Mouse (Mus musculus) retina, embryonic 14.5 days (tissue): ENCODE results near the gene Gm15107.
"Not testable (repeated sequence)": the region's sequence is repeated elsewhere in the genome, so short reads cannot be mapped to it uniquely, and the experiment has no call there.

ENCODE experiments used
- DNase-seq: peaks from one replicate; pipeline ENCODE4 v3.0.0-alpha.2; 2015; ENCODE audit warnings: low spot score

Gene Gm15107

DNA sequence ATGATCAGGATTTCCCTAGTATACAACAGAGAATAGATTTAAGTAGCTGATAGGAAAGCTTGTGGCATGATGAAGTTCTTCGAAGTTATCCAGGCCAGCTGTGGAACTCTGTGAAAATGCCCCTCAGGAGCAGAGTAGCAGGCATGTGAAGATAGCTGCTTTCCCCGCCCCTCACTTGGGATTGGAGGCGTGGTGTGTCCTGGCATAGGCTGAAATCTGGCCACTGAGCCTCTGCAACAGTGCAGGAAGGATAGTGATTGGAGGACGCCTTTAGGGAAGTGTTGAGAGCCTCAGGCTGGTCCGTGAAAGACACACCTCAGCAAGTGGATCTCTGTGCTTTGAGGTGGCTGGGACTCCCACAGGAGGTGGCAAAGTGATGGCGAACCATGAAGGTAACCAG lies at the start of gene Gm15107:
Gm15107 (plus strand) TSS at position 301 of the 400 bp plus-strand sequence.
- DNase-seq, result not testable (repeated sequence)
